Mouse (Mus musculus): ENCODE results near the gene Etv1. TPM values are rescaled to one million over a fixed set of nuclear protein-coding genes. Genes with fewer than 3 reads are reported as not detected.

Gene Etv1
- polyA plus RNA-seq, 1 experiment from 2014 or later: 60.2 TPM

DNA sequence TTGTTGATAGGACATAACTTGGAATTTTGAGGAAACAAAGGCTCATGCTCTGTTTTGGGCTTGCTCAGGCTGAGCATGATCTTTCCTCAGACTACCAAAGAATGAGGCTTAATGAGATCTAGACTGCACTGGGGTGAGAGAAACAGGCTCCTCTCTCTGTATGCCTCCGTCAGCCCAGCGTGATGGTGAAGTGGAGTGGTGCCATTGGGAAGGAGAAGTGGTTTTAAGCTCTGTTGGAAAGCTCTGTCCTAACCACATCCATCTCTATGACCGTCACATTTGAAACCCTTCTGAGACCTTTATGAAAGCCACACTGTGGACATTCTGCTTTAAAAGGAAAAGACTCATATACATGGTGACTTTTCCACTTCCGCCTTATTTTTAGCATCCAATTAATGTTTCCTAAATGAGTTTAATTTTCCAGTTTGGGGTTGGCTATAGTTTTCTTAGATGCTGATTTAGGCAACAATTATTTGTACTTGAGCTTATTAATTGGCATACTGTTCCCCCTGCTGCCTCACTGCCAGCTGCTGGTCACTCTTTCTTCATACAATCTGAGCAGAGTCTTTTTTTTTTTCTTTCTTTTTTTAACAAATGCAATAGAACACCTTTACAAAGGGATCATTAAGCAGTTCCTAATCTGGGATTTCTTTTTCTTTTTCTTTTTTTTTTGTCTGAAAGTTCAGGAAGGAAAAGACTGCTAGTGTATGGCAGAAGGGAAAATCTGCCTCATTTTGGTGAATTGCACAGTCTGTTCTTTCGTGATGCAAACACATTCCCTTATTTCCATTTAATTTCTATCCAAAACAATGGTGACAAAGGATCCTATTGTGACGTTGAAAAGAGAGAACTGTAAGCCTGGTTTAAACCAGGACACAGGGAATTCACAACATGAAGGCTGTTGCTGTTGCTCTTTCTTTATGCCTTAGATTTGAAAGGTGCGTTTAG lies 81.3 kb downstream of the Etv1 start:
- Histone ChIP-seq H3K4me1 (ENCODE audit: control insufficient read depth, insufficient read depth, low read length) (no peaks in the 10 kb centered on the region), H3K9ac (replicated peaks; ENCODE audit: low read depth, low read length) (no peak overlapping the region), H3K4me2 (replicated peaks; ENCODE audit: low read depth, low read length) (no peak overlapping the region), H3K27ac (ENCODE audit: low read length) (no peak overlapping the region), H3K4me3 (ENCODE audit: low read depth, low read length) (no peak overlapping the region), H3K9me3 (ENCODE audit: control insufficient read depth, low read depth, low read length) (no peaks in the 10 kb centered on the region), H3K36me3 (ENCODE audit: control insufficient read depth, insufficient read depth, low read length) (no peaks in the 10 kb centered on the region), H3K27me3 (ENCODE audit: control insufficient read depth, insufficient read depth, low read length) (no peaks in the 10 kb centered on the region)
- 81% methylated on average over 7 of the region's 7 CpGs for WGBS
- ATAC-seq (ENCODE audit: insufficient number of reproducible peaks, insufficient read depth, low FRiP score, low read depth): no peak

DNA sequence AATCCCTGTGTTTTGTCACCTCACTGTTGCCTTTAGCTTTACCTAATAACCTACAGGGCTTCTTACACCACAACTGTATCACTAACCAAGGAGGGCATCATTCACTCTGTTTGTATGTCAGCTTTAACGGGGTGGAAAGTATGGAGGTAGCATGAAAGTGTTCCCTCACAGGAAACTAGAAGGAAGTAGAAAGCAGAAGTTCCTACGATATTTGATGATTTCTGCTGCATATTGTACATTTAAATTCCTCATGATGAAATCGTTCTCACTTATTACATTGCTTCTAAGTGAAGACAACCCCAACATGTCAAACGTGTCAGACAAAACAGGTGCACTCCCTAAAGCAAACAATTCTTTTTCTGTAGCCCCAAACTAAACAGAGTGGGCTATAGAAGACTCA lies 84.2 kb downstream of the Etv1 start:
- no peaks in the 10 kb centered on the region for H3K4me1 ChIP-seq (ENCODE audit: control insufficient read depth, insufficient read depth, low read length)
- no peak overlapping the region for H3K4me3 ChIP-seq (ENCODE audit: low read depth, low read length)
- H3K27ac ChIP-seq (ENCODE audit: low read length): peak overlapping the region; percentile 39; the same call in 1 of the 2 replicates
- H3K4me2 ChIP-seq (replicated peaks; ENCODE audit: low read depth, low read length): no peak overlapping the region
- no peaks in the 10 kb centered on the region for H3K36me3 ChIP-seq (ENCODE audit: control insufficient read depth, insufficient read depth, low read length)
- H3K27me3 ChIP-seq (ENCODE audit: control insufficient read depth, insufficient read depth, low read length): no peaks in the 10 kb centered on the region
- H3K9ac ChIP-seq (replicated peaks; ENCODE audit: low read depth, low read length): no peak overlapping the region
- no peak for ATAC-seq (ENCODE audit: insufficient number of reproducible peaks, insufficient read depth, low FRiP score, low read depth)
- 51% methylated on average over 4 of the region's 4 CpGs for WGBS
- no peaks in the 10 kb centered on the region for H3K9me3 ChIP-seq (ENCODE audit: control insufficient read depth, low read depth, low read length)

DNA sequence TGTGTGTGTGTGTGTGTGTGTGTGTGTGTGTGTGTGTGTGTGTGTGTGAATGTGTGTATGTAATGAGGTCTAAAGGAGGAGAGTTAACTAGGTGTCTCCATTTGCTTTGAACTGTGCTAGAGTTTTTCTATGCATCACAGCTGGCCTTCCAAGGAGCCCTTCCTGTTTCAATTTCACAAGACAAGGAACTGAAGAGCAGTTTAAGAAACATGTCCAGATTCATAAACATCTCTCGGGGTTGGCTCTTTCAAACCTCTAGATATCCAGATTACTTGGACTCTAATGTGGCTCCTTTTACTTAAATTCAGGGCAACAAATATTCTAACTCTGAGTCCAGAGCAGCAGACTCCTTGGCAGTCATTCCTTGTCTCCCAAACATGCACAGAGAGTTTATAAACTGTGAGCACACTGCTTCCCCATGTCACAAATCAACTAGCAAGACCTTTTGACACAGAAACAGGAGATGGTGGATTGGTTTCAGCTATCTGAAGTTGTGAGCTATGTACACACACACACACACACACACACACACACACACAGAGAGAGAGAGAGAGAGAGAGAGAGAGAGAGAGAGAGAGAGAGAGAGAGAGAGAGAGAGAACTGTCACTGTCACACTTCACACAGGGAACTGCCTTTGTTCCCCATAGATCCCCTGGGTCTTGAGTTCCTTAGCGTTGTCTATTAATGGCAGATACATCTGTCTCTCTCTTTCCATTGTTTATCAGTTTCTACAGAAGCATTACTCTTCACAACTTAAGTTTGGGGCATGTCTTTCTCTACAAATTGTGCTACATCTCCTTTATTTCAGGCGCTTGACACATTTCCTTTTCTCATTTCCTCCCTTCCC lies 85.0 kb downstream of the Etv1 start:
- ATAC-seq (ENCODE audit: insufficient number of reproducible peaks, insufficient read depth, low FRiP score, low read depth): no peak; the same call in 1 of the 2 replicates
- Histone ChIP-seq H3K9me3 (ENCODE audit: control insufficient read depth, low read depth, low read length) (no peaks in the 10 kb centered on the region), H3K27ac (ENCODE audit: low read length) (peak overlapping the region; percentile 39; the same call in 1 of the 2 replicates), H3K4me1 (ENCODE audit: control insufficient read depth, insufficient read depth, low read length) (no peaks in the 10 kb centered on the region), H3K4me3 (ENCODE audit: low read depth, low read length) (no peak overlapping the region), H3K27me3 (ENCODE audit: control insufficient read depth, insufficient read depth, low read length) (no peaks in the 10 kb centered on the region), H3K4me2 (replicated peaks; ENCODE audit: low read depth, low read length) (no peak overlapping the region), H3K9ac (replicated peaks; ENCODE audit: low read depth, low read length) (no peak overlapping the region), H3K36me3 (ENCODE audit: control insufficient read depth, insufficient read depth, low read length) (no peaks in the 10 kb centered on the region)
- WGBS: 48% methylated on average over 3 of the region's 3 CpGs

DNA sequence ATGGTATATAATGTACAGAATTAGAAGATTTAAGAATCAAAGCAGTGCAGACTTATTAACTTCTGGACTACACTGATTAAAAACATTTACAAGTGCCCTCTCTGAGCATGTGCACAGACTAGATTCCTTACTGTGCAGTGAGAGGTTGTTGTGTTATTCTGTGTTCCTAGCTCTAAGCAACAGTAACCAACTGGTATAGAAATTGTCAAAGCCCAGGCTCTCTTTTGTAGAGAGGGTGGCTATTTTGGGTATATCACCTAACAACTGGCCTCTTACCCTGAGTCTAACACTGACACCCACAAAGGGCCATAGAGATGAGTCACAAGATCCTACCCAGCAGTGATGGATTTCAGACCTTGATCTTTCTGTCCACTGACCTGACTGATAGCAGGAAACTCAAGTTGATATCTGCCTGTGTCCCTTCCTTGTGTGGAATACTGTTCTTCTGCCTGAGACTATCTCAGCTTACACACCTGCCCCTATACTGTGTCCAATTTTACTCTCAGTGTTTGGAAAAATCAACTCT lies 95.4 kb downstream of the Etv1 start:
- H3K4me2 ChIP-seq (replicated peaks; ENCODE audit: low read depth, low read length): no peak overlapping the region
- ATAC-seq (ENCODE audit: insufficient number of reproducible peaks, insufficient read depth, low FRiP score, low read depth): no peak
- H3K36me3 ChIP-seq (ENCODE audit: control insufficient read depth, insufficient read depth, low read length): no peaks in the 10 kb centered on the region
- H3K4me1 ChIP-seq (ENCODE audit: control insufficient read depth, insufficient read depth, low read length): no peaks in the 10 kb centered on the region
- H3K27me3 ChIP-seq (ENCODE audit: control insufficient read depth, insufficient read depth, low read length): no peaks in the 10 kb centered on the region
- H3K9me3 ChIP-seq (ENCODE audit: control insufficient read depth, low read depth, low read length): no peaks in the 10 kb centered on the region
- H3K9ac ChIP-seq (replicated peaks; ENCODE audit: low read depth, low read length): no peak overlapping the region
- no peak overlapping the region for H3K27ac ChIP-seq (ENCODE audit: low read length)
- H3K4me3 ChIP-seq (ENCODE audit: low read depth, low read length): no peak overlapping the region

DNA sequence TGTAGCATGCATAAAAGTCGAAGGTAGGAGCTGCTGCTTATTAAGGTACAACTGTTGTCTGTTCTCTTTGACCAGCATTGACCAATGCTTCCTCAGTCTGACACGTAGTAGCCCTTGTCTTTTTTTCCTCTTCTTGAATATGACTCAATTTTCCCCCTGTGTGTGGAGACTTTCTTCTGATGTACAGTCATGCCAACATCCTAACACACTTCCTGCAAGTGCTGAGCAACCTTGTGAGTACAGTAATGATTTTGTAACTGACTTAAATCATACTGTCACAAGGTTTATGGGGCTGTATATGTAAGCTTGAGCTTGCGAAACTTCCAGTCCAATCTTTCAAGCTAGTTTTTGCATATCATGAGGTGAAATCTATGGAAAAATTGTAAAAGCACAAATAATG lies 125.3 kb downstream of the Etv1 start:
- H3K27ac ChIP-seq (ENCODE audit: low read length): no peak overlapping the region
- no peaks in the 10 kb centered on the region for H3K27me3 ChIP-seq (ENCODE audit: control insufficient read depth, insufficient read depth, low read length)
- H3K36me3 ChIP-seq (ENCODE audit: control insufficient read depth, insufficient read depth, low read length): no peaks in the 10 kb centered on the region
- no peak overlapping the region for H3K4me3 ChIP-seq (ENCODE audit: low read depth, low read length)
- ATAC-seq (ENCODE audit: insufficient number of reproducible peaks, insufficient read depth, low FRiP score, low read depth): no peak
- H3K4me2 ChIP-seq (replicated peaks; ENCODE audit: low read depth, low read length): no peak overlapping the region
- H3K9me3 ChIP-seq (ENCODE audit: control insufficient read depth, low read depth, low read length): no peaks in the 10 kb centered on the region
- 78% methylated on average over 3 of the region's 3 CpGs for WGBS
- H3K9ac ChIP-seq (replicated peaks; ENCODE audit: low read depth, low read length): no peak overlapping the region
- peaks cover 5% of the 10 kb centered on the region; the same call in 1 of the 2 replicates for H3K4me1 ChIP-seq (ENCODE audit: control insufficient read depth, insufficient read depth, low read length)

DNA sequence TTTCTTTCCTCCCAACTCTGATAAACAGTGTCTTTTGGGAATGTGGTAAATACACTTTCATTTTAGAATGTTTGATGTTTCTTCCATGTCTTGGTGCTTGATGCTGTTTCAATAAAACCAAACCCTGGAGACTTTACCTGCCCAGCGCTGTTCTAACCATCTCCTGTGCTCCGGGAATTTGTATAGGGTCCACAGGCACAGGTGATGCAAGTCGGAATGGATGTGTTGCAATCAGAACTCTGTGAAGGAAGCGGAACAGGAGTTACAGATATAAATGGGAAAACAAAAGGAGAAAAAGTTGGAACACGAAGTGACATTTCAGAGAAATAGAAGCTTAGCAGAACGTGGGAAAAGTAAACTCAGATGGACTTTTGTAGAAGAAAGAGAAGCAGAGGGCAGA lies 127.1 kb downstream of the Etv1 start:
- no peak overlapping the region for H3K27ac ChIP-seq (ENCODE audit: low read length)

DNA sequence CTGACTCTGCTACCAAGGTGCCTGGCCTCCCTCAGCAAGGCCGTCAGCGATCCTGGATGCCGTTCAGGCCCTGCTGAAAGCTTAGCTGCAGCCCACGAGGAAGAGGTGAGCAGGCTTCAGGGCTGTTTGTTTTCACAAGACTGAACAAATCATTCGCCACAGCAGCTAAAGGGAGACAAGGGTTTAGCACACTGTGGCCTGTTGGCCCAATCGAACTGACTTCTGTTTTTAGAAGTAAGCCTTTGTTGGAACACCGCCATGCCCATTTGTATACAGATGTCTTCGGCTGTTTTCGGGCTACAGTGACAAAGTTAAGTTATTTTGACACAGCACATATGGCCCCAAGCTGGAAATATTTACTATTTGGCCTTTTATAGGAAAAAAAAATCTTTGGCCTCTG lies 127.6 kb downstream of the Etv1 start:
- Histone ChIP-seq H3K4me2 (replicated peaks; ENCODE audit: low read depth, low read length) (no peak overlapping the region; the same call in 1 of the 2 replicates), H3K9me3 (ENCODE audit: control insufficient read depth, low read depth, low read length) (no peaks in the 10 kb centered on the region), H3K4me1 (ENCODE audit: control insufficient read depth, insufficient read depth, low read length) (peaks cover 5% of the 10 kb centered on the region; the same call in 1 of the 2 replicates), H3K36me3 (ENCODE audit: control insufficient read depth, insufficient read depth, low read length) (no peaks in the 10 kb centered on the region), H3K9ac (replicated peaks; ENCODE audit: low read depth, low read length) (no peak overlapping the region; the same call in 1 of the 2 replicates), H3K27me3 (ENCODE audit: control insufficient read depth, insufficient read depth, low read length) (no peaks in the 10 kb centered on the region), H3K4me3 (ENCODE audit: low read depth, low read length) (no peak overlapping the region), H3K27ac (ENCODE audit: low read length) (no peak overlapping the region)
- 13% methylated on average over 9 of the region's 9 CpGs for WGBS
- ATAC-seq (ENCODE audit: insufficient number of reproducible peaks, insufficient read depth, low FRiP score, low read depth): peak; percentile 67; the same call in 1 of the 2 replicates

More for the DNA sequence above, 127.1 kb downstream of the Etv1 start:
- no peaks in the 10 kb centered on the region for H3K36me3 ChIP-seq (ENCODE audit: control insufficient read depth, insufficient read depth, low read length)
- peaks cover 5% of the 10 kb centered on the region; the same call in 1 of the 2 replicates for H3K4me1 ChIP-seq (ENCODE audit: control insufficient read depth, insufficient read depth, low read length)
- no peak overlapping the region; the same call in 1 of the 2 replicates for H3K4me2 ChIP-seq (replicated peaks; ENCODE audit: low read depth, low read length)
- no peaks in the 10 kb centered on the region for H3K9me3 ChIP-seq (ENCODE audit: control insufficient read depth, low read depth, low read length)
- no peak overlapping the region for H3K4me3 ChIP-seq (ENCODE audit: low read depth, low read length)
- H3K9ac ChIP-seq (replicated peaks; ENCODE audit: low read depth, low read length): no peak overlapping the region; the same call in 1 of the 2 replicates
- no peaks in the 10 kb centered on the region for H3K27me3 ChIP-seq (ENCODE audit: control insufficient read depth, insufficient read depth, low read length)
- no peak for ATAC-seq (ENCODE audit: insufficient number of reproducible peaks, insufficient read depth, low FRiP score, low read depth)
- WGBS: 63% methylated on average over 6 of the region's 6 CpGs

DNA sequence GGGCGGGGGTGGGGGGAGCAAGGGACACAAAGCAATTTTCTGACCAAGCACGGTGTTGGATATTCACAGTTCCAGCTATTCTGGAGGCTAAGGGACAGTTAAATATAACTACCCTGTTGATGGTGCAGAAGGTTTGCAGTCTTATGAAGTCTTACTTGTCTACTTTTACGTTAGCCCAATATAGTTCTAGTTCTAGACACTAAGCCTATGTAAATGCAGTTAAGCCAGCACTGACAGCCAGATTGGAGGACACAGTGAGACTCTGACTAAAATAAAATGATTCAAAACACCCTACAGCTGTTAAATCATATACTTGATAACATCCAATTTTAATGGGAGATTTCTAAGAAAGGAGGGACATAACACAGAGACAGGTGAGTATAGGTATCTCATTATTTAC lies 129.8 kb downstream of the Etv1 start:
- Histone ChIP-seq H3K9ac (replicated peaks; ENCODE audit: low read depth, low read length) (no peak overlapping the region), H3K9me3 (ENCODE audit: control insufficient read depth, low read depth, low read length) (no peaks in the 10 kb centered on the region), H3K4me3 (ENCODE audit: low read depth, low read length) (no peak overlapping the region), H3K36me3 (ENCODE audit: control insufficient read depth, insufficient read depth, low read length) (no peaks in the 10 kb centered on the region), H3K27me3 (ENCODE audit: control insufficient read depth, insufficient read depth, low read length) (no peaks in the 10 kb centered on the region), H3K4me2 (replicated peaks; ENCODE audit: low read depth, low read length) (no peak overlapping the region), H3K27ac (ENCODE audit: low read length) (no peak overlapping the region), H3K4me1 (ENCODE audit: control insufficient read depth, insufficient read depth, low read length) (peaks cover 5% of the 10 kb centered on the region; the same call in 1 of the 2 replicates)
- ATAC-seq (ENCODE audit: insufficient number of reproducible peaks, insufficient read depth, low FRiP score, low read depth): no peak
- 94% methylated on average over 3 of the region's 3 CpGs for WGBS
